Mouse (Mus musculus) heart, postnatal 10 days (tissue): ENCODE measurements at regions not wholly inside any gene's neighbourhood (a gene's known extent, or its start where the extent isn't known, plus 50 kb on each side); places are given as distances from the start of the nearest gene placed in this dataset.

Experiments
- DNase-seq, 2 experiments: peaks; one replicate each; pipeline ENCODE4 v3.0.0; 2021
- intact Hi-C: fragments of 180-260 bp; cut with DNase I; formaldehyde crosslinking; loops from one replicate; pipeline ENCODE4 v1.15.1; 2025

DNA sequence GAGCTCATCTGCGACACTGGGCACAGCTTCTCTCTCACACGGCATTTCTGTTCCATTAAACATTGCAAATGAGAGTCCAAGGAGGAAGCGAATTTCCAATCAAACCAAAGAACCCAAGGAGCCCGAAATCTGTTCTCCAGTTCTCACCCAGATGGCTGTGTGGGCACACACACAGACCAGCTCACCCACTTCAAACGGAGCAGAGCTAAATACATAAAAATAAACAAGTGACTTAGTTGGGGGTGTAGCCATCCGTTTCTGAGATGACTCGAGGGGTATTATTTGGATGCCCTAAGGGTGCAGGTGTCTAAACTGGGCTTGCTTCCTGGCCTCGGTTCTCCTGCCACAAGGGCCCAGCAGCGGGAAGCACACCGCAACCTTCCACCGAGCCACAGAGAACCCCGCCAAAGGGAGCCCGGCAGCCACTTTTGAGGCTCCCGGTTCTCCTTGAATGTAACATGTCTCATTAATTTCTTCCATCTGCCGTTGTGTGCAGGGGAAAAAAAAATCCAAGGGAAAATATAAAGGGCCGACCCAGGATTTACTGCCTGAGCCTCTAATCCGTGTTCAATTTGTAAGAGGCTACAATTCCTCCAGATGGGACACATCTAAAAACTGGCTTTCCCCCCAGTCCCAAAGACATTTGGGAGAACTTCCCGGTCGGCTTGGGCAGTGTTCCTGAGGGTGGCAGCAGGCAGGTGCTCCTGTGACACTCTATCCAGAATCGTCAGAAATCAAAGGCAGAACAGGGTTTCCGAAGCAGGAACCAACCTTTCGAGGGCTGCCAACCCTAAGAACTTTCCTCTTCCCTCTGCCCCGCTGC is 598.6 kb upstream of the Gm10131 start:
- DNase-seq, result no peak
- intact Hi-C loops, result no loop called here

DNA sequence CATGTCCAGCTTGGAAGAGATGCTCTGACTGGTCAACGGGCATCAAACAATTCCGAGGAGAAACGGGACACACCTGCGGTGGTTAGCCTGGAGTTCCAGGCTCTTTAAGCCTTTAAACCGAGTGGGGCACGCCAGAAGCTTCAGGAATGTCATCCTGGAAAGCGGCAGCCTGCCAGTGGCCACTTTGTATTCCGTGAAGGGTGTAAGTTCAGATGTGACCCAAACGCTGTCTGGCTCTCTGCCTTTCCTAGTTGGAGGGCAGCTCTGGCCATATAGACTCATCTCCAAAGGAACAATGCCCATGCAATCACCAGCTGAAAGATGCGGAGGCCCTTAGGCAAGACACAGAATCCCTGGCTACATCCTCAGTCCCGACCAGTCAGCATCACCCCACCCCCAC is 597.8 kb upstream of the Gm10131 start:
- intact Hi-C loops, result no loop called here
- peak; percentile 71 for DNase-seq

DNA sequence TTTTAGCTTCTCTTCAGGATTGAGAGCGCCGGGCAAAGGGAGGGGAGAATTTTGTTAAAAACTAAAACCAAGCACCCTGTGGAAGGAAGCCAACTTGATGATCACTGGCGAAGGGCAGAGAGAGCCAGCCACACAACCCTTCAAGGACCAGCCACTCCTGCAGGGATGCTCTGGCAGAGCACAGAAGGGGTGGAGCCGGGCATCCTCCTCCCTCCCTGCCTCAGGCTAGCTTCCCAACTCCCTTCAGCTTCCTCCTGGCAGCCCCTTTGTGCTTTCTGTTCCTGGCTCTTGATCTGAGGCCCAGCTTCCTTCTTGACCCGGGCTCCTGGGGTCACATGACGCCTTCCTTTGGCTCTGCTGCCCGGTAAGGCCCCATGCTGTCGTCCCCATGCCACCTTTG is 591.8 kb upstream of the Gm10131 start:
- no peak for DNase-seq
- intact Hi-C loops, result no loop called here

DNA sequence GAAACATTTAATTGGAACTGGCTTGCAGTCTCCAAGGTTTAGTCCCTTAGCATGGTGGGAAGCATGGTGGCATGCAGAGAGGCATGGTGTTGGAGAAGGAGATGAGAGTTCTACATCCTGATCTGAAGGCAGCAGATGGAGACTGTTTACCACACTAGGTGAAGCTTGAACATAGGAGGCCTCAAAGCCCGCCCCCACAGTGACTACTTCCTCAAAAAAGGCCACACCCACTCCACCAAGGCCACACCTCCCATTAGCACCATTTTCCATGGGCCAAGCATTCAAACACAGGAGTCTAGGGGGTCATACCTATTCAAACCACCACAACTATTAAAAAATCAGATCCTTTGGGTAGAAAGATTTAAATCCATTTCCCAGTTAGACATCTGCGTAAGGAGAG is 591.3 kb upstream of the Gm10131 start:
- intact Hi-C loops, result no loop called here
- DNase-seq, result no peak

DNA sequence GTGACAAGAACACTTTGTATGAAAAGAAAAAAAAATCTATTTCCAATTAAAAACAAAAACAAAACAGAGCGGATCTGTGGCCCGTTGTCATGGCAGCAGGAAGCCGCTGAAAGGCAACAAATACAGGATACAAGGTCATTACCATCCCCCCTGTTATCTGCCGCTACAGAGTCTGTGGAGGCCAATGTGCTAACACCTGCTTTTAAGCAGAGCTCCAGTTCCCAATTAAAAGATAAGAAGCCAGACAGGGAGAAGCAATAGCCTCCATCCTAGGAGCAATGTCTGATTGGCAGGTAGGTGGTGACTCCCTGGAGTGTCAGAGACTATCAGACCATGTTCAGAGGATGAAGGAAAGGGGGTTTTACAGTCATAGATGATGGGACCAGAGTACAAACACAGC is 587.5 kb upstream of the Gm10131 start:
- intact Hi-C loops, result no loop called here
- no peak for DNase-seq

DNA sequence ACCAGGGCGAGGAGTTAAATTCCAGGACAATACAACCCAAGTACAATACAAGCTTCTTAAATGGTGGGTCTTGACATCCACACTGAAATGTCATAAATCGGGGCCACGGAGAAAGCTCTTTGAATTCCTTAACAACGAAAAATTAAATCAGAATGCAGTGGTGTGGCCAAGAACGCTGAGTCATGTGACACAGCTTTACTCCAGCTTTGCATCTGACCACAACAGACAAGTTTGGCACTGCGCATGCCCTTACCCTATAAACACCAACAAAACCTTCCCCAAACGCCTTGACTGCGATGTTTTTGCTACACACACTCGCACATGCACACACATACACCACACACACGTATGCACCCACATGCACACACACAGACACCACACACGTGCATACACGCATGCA is 584.8 kb upstream of the Gm10131 start:
- intact Hi-C loops, result no loop called here
- no peak for DNase-seq

DNA sequence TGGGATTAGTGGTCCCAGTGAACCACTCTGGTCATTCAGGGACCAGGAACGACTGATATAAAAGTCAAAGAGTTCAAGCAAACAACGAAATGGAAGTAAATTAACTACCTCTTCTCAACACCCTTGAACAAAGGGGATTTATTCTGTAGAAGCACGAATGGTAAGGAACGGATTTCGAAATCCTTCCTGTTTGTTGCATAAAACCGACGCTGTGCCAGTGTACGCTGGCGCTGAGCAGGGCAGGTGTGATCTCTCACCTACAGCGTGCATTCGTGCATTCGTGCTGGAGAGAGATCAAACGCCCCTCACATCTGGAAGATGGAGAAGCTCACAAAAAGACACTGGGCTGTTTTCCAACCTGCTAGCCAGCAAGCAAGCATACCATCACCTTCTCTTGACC is 581.1 kb upstream of the Gm10131 start:
- DNase-seq, result no peak
- intact Hi-C loops, result no loop called here

DNA sequence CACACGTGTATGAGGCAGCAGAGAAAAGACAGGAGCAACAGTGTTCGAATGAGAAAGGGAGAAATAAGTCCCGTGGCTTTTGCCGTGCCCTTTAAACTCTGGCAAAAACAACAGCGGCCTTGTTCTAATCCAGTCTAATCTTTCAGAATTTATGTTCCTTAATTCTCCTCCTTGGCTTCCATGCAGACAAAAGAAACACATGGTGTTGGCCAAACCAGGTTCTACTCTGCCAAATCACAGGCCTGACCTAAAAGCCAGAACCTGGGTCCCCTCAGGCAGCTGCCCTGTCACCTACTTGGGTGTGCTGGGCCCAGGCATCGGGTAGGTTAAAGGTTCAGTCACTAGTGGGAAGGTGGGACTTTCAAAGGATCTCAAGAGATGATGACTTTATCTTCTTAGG is 580.2 kb upstream of the Gm10131 start:
- no peak for DNase-seq
- intact Hi-C loops, result no loop called here

DNA sequence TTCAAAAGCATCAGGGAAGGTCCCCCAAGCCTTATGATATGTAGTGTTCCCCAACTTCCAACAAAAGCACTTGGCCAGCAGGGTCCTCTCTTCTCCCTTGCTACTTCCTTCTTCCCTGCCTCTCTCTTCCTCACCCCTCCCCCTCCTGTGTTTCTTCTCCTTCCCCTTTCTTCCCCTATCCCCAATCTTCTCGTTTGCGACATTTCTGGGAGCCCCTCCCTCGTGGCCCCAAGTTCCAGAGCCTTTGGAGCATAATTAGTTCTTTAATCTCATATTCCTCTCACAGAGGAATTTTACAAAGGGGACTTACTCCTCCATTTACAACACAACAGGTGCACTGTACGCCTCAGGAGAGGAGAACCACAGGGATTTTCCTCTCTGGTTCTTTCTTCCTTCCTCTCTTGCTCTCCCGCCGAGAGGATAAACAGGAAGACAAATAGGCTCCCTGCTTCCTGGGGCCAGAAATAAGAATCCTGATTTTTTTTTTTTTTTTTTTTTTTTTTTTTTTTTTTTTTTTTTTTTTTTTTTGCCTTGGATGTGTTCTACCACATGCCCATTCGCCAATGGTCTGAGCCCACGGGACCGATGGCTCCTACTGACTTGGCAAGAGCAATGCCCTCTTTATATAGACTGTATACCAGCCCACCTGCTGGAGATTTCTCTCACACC is 578.4 kb upstream of the Gm10131 start:
- intact Hi-C loops, result no loop called here
- DNase-seq, result no peak

DNA sequence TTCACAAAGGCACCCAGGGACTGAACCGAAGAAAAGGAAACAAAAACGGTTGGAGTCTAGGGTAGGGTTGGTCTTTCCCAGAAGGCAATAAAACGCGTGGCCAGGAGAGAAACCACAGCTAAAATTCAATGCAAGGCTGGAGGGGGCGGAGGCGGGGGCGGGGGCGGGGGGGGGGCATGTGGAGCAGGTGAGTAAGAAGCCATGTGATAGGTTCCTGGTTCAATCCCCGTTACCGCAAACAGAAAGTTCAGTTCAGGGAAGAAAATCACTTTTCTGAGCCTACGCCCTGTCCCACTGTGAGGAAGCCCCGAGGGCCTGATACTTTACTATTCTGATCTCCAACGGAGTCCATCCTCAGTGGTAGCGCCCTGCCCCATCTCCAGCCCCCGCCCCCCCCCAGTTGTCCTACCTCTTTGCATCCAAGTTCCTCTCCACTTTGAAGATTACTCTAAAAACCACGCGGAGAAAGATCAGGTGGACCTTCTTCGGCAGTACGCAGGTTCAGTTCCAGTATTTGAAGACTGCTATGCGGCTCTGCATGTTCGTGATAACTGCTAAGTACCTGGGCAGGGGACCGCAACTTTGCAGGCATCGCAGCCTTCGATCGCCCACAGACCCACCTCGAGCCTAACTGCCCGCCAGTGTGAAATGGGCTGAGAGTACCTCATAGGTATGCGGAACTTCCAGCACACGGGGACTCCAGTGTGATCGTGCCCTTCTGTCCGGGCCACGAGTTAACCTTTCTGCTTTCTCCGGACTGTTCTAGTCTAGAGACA is 577.7 kb upstream of the Gm10131 start:
- DNase-seq, result no peak
- intact Hi-C loops, result no loop called here

DNA sequence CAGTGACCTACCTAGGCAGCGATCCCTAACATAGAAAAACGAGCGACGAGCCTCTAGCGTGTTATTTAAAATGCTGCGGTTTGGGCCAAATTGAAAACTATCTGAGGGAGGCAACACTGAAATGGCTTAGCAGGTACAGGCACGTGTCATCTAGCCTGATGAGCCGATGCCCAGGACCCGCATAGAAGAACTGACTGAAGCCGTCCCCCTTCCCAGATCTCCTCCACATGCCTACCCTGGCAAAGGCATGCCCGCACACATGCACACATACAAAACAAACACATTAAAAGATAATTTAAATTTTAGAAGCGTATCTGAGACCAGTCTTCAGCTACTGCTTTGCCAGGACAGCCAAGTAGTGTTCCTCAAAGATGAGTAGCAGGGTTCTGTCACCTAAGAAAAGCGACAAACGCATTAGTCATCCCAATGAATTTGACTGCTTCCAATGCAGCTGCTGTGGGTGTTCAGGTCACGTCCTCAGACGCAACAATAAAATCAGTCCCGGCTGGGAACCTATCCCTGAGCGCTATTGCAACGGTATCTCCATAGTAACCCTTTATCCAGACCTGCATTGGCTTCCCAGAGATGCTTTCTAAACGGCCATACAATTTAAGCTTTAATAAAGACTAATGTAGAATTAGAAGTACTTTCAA is 577.0 kb upstream of the Gm10131 start:
- no peak for DNase-seq
- intact Hi-C loops, result no loop called here

DNA sequence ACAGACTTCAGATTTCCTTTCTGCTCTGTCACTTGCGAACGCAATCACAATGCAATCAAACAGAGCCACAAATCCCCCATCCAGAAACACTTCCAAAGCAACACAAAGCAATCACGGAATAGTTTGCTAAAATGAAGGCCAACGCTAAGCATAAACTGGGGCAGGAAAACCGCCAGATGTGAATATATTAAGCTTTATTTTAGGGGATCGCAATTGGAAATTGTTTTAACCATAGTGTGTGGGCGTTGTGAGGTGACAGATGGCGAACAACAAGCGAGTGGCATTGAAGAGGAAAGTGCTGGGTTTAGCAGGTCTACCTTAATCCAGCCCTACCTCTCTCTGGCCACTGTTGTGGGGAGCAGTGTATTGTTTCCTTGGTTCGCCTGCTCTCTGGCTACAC is 574.8 kb upstream of the Gm10131 start:
- intact Hi-C loops, result no loop called here
- DNase-seq, result no peak

DNA sequence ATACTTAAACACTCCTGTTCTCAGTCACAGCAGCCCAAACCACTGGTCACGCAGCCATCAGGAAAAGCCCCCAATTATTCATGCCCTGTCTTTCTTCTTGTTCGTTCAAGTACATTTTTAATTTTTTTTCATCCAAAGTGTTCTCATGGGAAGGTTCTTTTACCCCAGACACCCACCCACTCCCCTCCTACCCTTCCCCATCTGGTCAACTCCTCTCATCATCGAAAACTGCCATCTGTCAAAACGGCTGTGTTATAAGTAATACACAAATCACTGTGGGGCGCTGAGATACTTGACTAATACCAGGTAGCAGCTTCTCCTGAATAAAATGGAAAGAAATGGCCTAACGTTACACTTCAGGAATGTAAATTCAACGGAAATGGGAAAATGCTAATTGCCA is 573.1 kb upstream of the Gm10131 start:
- no peak for DNase-seq
- intact Hi-C loops, result no loop called here

DNA sequence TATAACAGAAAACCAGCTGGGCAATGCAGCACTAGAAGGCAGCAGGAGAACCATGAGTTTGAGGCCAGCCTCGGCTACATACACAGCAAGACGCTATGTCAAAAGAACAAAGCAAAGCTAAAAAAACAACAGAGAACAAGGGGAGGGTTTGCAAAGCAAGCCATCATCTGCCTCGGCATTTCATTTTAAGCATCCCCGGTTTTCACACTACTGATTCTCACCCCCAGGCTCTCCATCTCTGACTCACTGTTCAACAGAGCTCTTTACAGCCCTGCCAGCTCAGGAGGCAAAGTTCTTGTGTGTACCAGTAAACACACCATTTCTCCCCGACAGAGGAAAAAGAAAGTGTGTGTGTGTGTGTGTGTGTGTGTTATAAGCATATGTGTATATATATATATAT is 571.6 kb upstream of the Gm10131 start:
- intact Hi-C loops, result no loop called here
- DNase-seq, result no peak

DNA sequence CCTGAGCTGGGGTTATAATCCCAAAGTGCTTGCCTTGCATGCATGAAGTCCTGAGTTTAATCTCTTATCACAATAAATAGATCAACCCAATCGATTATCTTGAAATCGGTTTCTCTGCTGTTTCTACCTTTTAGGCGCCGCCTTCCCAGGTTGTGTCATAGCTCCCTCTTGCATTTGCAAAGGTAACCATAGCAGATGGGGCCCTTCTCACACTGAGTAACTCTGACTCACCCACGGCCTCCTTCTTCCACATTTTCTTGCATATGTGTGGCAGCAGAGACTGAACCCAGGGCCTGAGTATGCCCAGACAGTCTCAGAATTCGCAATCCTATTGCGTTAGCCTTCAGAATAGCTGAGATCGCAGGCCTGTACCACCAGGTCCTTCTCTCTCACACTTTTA is 570.7 kb upstream of the Gm10131 start:
- no peak for DNase-seq
- intact Hi-C loops, result no loop called here

DNA sequence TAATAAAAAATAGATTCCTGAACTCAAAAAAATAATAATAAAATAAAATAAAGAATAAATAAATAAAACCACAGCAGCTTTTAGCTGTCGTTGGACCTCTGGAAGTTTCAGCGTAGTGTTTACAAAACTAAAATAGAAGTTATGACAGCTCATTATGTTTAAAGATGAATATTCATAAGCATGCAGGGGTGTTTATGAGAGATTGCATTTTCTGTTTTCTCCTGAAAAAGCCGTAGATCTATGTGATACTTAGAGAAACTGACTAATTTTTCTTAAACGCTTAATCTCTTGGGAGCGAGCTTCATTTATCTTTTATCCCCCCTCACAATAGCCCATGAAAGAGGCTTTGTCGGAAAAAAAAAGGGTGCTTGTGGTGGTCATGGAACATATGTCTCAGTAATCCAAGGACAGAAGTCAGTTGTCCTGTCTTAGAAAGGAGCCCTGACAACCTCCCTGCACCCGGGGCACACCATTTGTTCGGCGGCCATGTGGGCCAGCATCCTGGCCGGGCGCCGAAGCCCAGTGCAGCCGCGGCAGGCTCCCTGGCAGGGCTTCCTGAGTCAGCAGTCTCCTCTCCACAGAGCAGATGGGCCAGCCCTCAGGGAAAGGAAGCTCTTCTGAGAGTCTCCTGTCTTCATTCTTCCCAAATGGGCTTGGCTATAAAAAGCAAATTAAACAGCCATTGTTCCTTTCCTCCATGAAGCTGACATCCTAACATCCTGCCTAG is 568.2 kb upstream of the Gm10131 start:
- intact Hi-C loops, result loop anchor here (5.0 kb wide), 1 partner anchor 428 kb away; no protein-coding TSS in a partner anchor
- DNase-seq, result peak; percentile 41 to 42

DNA sequence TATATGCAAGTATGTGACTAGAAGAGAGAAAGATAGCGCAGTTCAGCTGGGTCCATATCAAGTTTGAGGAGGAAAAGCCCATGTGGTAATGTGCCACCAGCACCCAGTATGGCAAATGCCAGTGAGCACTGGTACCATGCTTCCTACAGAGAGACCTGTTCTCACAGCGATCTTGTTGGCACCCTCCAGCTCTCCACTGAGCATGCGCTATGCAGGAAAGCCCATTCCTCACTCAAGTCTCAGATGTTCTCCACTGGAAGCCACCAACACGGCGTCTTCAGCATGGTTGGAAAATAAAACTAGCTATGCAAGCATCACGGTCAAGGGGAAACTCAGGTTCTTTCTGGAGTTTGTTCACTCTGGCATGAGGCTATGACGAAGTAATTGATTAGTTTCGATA is 567.3 kb upstream of the Gm10131 start:
- no peak for DNase-seq
- intact Hi-C loops, result loop anchor here (5.0 kb wide), 1 partner anchor 428 kb away; no protein-coding TSS in a partner anchor

DNA sequence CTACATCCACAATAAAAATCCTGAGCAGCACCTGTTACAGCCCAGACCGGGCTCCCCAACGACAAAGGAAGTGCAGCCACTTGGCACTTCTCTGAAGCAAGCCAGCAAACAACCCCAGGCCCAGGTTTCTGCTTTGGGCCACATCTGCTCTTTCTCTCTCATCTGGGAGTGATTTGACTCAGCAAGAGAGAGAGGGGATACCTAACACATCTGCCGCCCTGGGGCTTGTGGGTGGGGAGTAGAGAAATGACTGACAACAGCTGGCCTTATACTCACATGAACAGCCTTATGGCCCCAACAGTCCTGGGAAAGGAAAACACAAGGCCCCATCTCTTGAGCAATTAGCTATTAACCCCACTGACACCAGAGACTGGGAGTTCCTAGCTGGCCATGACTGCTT is 560.2 kb upstream of the Gm10131 start:
- intact Hi-C loops, result no loop called here
- peak in 1 of 2 experiments; percentile 12 for DNase-seq

DNA sequence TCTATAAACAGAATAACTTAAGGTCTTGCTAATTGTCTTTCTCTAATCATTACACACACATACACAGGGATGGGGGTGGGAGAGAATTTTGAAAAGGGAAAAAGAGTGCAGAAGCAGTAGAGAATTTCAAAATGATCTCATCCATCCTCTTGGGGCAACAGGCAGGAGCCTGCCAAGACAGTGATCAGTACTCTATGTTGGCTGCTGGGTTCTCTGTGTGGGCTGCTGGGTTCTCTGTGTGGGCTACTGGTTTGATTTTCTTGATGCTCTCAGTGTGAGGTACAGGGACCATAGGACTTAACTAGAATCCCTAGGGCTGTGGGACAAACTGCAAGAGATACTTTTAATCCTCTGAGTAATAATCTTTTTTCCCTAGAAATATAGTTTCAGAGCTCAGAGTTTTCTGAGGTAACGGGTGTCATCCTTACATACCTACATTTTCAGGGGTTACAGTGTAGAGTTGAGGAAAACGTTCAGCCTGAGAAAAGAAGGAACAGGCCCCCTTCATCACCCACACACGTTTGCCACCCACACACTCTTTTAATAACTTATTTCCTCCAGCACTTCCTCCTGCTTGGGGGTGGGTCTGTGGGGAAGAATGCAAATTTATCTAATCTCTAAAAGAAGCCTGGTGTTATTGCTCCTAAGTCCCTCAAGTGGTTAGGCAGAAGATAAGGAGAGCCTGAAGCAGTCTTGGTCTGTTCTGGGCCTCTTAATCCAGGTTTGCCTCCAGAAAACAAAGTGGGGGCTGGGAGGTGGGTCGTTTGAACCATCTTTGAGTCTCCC is 559.6 kb upstream of the Gm10131 start:
- intact Hi-C loops, result no loop called here
- DNase-seq, result no peak

DNA sequence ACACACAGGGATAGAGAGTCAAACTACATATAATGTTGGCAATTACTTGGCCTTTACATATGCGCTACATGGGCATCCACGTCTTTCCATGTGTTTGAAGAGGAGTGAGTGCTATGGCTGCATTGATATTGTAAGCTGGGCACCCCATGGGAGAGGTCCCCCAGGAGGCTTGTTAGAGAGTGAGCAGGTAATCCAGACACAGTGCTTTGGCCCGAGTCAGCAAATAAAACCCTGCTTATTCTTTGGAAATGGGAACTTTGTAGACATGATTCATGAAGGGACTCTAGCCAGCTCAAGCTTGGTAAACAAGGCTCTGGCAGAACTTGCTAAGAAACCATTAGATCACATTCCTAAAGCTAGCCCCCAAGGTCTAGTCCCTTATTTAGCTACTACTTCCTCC is 557.6 kb upstream of the Gm10131 start:
- intact Hi-C loops, result no loop called here
- no peak for DNase-seq
